Mouse (Mus musculus) intestine, embryonic 14.5 days (tissue): Measurements from ENCODE around the gene Mnt. TPM values are rescaled to one million over a fixed set of nuclear protein-coding genes. Genes with fewer than 3 reads are reported as not detected.
A peak's percentile ranks its signal among the peaks of the same experiment; 100 is the strongest.

Experiments
- ATAC-seq: fragments of 200-750 bp; cut with Nextera tagmentation; replicated peaks from 2 replicates; pipeline ENCODE4 v1.8.0; 2017; ENCODE audit warnings: low read depth, moderate number of reproducible peaks, moderate TSS enrichment, moderate library complexity; ENCODE audit not compliant: low FRiP score, low TSS enrichment
- DNase-seq: peaks from one replicate; pipeline ENCODE4 v3.0.0-alpha.2; 2018; ENCODE audit warnings: low spot score
- H3K27ac ChIP-seq: fragments of 300-500 bp; sonication (generic); 2 replicates; pipeline ENCODE4 v1.5.1; 2014; ENCODE audit warnings: low read depth, mild to moderate bottlenecking, control low read depth
- H3K27me3 ChIP-seq: fragments of 300-500 bp; sonication (generic); replicated peaks from 2 replicates; pipeline ENCODE4 v1.6.1; 2014; ENCODE audit warnings: low read length, control low read depth; ENCODE audit not compliant: control insufficient read depth, insufficient read depth
- H3K36me3 ChIP-seq: fragments of 300-500 bp; sonication (generic); 2 replicates; pipeline ENCODE4 v1.6.1; 2014; ENCODE audit warnings: low read length, control low read depth; ENCODE audit not compliant: control insufficient read depth, insufficient read depth
- H3K4me1 ChIP-seq: fragments of 300-500 bp; sonication (generic); replicated peaks from 2 replicates; pipeline ENCODE4 v1.6.1; 2014; ENCODE audit warnings: low read length, control low read depth, mixed read lengths; ENCODE audit not compliant: control insufficient read depth, insufficient read depth
- H3K4me2 ChIP-seq: fragments of 300-500 bp; sonication (generic); 2 replicates; pipeline ENCODE4 v1.6.1; 2014; ENCODE audit warnings: low read length
- H3K4me3 ChIP-seq: fragments of 300-500 bp; sonication (generic); 2 replicates; pipeline ENCODE4 v1.5.1; 2014; ENCODE audit warnings: low read depth, low read length, control low read depth, mixed read lengths
- H3K9ac ChIP-seq: fragments of 300-500 bp; sonication (generic); 2 replicates; pipeline ENCODE4 v1.6.1; 2014; ENCODE audit warnings: mild to moderate bottlenecking, low read length
- H3K9me3 ChIP-seq: fragments of 300-500 bp; sonication (generic); 2 replicates; pipeline ENCODE4 v1.6.1; 2016; ENCODE audit warnings: low read length, control low read depth; ENCODE audit not compliant: control insufficient read depth
- WGBS: fragments of 180-500 bp; shearing (Covaris S2); extraction: QIAGEN DNeasy Blood & Tissue Kit; methylation state at CpG from one replicate; pipeline ENCODE4 v1.1.7; 2014; 5-methylcytosine and 5-hydroxymethylcytosine counted together
- polyA plus RNA-seq: library from polyadenylated mRNA; unstranded; fragments of >200 nt; fragmentation: Nextera tagmentation; extraction: Ambion mirVana; gene quantifications from 2 replicates; pipeline ENCODE4 v1.2.1, GENCODE M21; 2014

Gene Mnt
- polyA plus RNA-seq, 1 experiment from 2014 or later, result 5.5 TPM

DNA sequence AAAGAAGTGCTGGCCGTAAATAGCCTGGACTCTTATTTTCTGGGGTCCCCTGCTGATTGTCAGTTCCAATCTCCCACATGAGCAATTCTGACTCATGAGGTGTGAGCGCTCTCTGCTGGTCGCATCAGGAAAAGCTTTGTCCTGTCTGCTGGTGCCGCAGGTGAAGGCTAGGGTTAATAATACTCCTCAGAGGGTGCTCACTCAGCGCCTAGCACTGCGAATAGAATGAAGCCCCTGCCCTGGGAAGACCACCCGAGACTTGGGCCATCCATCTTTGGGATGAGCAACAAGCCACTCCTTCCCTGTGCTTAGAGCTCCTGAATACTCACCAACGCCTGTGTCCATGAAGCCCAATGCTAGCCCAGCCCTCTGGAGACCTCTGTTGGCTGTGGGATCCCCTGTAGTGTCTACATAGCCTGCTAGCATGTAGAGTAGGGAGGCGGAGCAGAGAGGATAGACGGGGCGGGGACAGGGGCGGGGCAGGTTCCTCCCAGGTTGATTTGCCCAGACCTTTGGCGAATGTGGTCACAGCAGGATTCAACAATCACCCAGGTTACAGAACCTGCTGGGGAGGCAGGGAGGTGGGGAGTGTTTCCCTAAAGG lies 17.3 kb downstream of the Mnt start:
- H3K9me3 ChIP-seq, result 0 out of 2 replicates have a peak, but pooled peaks cover 4% of the 10 kb centered on the region
- H3K4me1 ChIP-seq, result no peaks in the 10 kb centered on the region; the same call in 1 of the 2 replicates
- no peak overlapping the region for H3K9ac ChIP-seq
- H3K4me2 ChIP-seq, result no peak overlapping the region
- no peak overlapping the region for H3K4me3 ChIP-seq
- WGBS, result 5% methylated on average over 13 of the region's 13 CpGs
- H3K27ac ChIP-seq, result no peak overlapping the region
- DNase-seq (peak; percentile 88), ATAC-seq (peak; percentile 82)
- H3K27me3 ChIP-seq, result no peaks in the 10 kb centered on the region
- H3K36me3 ChIP-seq, result peaks cover 13% of the 10 kb centered on the region

DNA sequence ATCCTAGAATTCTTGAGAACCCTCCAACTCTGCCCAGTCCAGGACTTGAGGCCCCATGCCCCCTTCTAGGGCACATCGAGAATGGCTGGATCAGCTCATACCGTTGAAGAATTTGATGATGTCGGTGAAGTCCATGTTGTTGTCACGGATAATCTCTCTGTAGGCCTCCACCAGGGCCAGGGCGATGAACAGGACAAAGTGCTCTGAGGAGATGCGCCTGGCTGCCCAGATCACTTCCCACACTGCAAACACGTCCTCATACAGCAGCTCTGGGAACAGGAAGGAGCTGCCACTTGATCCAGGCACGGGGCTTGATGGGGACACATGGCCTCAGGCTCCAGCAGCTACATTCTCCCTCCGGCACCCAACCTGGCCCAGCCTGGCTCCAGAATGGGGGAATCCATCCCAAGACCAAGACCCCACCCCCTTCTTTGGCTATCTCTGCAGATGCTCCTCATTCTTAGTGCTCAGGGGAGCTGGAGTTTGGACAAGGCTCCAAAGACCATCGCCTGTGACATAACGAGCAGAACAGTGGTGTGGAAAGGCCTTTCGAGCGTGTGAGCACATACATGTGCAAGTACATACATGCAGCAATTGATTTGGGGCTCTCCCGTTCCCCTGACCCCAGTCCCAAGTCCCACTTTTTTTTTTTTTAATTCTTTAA lies 20.4 kb downstream of the Mnt start:
- no peak for DNase-seq
- ATAC-seq, result no peak
- Histone ChIP-seq H3K36me3 (peaks cover 12% of the 10 kb centered on the region), H3K9ac (no peak overlapping the region), H3K4me3 (no peak overlapping the region), H3K4me1 (no peaks in the 10 kb centered on the region), H3K27ac (no peak overlapping the region), H3K4me2 (no peak overlapping the region), H3K27me3 (no peaks in the 10 kb centered on the region), H3K9me3 (no peaks in the 10 kb centered on the region)
- 81% methylated on average over 14 of the region's 14 CpGs for WGBS

DNA sequence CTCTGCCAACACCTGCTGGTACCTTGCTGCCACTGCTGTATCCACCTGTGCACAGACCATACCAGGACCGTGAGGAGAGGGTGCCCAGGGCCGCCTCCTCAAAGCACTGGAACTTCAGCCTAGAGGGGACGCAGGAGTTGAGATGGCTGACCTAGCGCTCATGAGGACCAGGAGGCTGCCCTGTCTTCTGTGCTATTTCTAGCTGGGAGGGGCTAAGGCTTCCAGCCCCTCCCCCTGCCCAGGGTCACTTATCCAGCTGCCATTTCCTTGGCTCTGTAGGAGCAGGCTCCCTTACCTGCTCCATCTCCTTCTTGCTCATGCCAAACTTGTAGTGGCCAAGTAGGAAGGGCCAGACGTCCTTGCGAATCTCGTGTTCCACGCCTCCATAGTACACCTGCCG lies 27.0 kb downstream of the Mnt start:
- no peak overlapping the region for H3K27ac ChIP-seq

DNA sequence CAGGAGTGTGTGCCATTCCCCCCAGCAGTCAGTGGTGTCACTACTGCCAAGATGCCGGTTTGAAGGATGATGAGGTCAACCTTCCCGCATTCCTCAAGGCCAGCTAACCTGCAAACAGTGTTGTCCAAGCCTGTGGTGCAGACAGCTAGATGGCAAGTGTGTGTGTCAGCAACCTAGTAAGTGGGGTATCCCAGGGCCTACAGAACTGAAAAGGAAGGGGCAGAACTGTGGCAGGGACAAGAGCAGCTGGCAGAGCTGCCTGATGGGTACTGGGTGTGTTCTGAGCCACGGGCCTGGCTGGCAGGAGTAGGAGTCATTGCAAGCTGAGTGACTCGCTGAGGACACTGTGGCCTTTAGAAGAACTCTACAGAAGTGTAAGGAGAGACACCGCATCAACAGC lies 31.4 kb downstream of the Mnt start:
- no peak overlapping the region for H3K27ac ChIP-seq
- no peak for DNase-seq
- H3K9ac ChIP-seq, result no peak overlapping the region
- no peak for ATAC-seq
- no peaks in the 10 kb centered on the region for H3K4me1 ChIP-seq
- 77% methylated on average over 5 of the region's 5 CpGs for WGBS
- peaks cover 8% of the 10 kb centered on the region for H3K36me3 ChIP-seq
- no peak overlapping the region for H3K4me2 ChIP-seq
- H3K27me3 ChIP-seq, result no peaks in the 10 kb centered on the region
- no peaks in the 10 kb centered on the region for H3K9me3 ChIP-seq
- H3K4me3 ChIP-seq, result no peak overlapping the region

More for the DNA sequence above, 27.0 kb downstream of the Mnt start:
- H3K9ac ChIP-seq, result no peak overlapping the region
- H3K4me3 ChIP-seq, result no peak overlapping the region
- H3K4me1 ChIP-seq, result no peaks in the 10 kb centered on the region
- H3K4me2 ChIP-seq, result no peak overlapping the region
- DNase-seq, result no peak
- H3K36me3 ChIP-seq, result peaks cover 5% of the 10 kb centered on the region
- H3K27me3 ChIP-seq, result no peaks in the 10 kb centered on the region
- H3K9me3 ChIP-seq, result no peaks in the 10 kb centered on the region
- WGBS, result 82% methylated on average over 9 of the region's 9 CpGs
- ATAC-seq, result no peak

DNA sequence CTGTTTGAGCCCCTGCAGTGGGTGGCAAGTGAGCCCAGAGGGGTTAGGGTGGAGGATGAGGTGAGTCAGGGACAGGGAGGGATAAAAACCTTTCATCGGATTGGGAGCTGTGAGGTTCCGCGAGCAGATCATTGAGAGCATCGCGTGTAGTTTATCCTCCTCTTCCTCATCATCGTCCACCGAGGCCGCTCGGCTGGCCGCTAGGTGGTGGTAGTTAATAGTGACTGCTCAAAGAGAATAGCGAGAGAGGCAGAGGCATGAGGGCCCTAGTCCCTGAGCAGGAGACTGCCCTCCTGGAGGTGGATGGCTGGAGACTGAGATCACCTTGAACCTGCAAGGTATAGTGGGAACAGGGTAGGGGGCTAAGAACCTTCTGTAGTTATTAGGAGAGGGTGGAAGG lies 32.8 kb downstream of the Mnt start:
- peaks cover 8% of the 10 kb centered on the region for H3K36me3 ChIP-seq
- H3K4me3 ChIP-seq, result no peak overlapping the region
- H3K4me1 ChIP-seq, result no peaks in the 10 kb centered on the region
- no peak overlapping the region for H3K27ac ChIP-seq
- no peaks in the 10 kb centered on the region for H3K9me3 ChIP-seq
- DNase-seq, result peak; percentile 61
- 27% methylated on average over 11 of the region's 11 CpGs for WGBS
- H3K9ac ChIP-seq, result no peak overlapping the region
- no peak overlapping the region for H3K4me2 ChIP-seq
- H3K27me3 ChIP-seq, result no peaks in the 10 kb centered on the region
- ATAC-seq, result no peak

DNA sequence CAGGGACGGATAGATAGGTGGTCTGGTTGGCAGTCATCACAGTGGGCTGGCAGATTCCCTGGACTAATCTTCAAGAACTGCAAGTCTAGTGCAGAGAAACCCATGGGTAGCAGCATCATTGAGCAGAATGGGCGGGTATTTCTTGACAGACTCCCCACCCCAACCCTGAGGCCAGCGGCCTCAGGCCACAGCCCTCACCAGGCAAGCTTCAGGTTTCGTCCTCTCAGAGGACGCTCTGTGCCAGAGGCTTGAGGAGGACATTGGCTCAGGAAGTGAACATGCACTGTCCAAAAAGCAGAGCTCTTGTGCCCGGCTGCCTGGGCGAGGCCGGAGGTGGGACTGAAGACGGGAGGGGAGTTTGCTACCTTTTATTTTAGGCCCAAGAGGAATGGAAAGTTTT lies 33.7 kb downstream of the Mnt start:
- Histone ChIP-seq H3K4me2 (no peak overlapping the region), H3K9ac (no peak overlapping the region), H3K4me3 (no peak overlapping the region), H3K9me3 (no peaks in the 10 kb centered on the region), H3K27me3 (no peaks in the 10 kb centered on the region), H3K4me1 (no peaks in the 10 kb centered on the region), H3K36me3 (peaks cover 8% of the 10 kb centered on the region), H3K27ac (no peak overlapping the region)
- DNase-seq (no peak), ATAC-seq (no peak)
- WGBS, result 87% methylated on average over 9 of the region's 9 CpGs

DNA sequence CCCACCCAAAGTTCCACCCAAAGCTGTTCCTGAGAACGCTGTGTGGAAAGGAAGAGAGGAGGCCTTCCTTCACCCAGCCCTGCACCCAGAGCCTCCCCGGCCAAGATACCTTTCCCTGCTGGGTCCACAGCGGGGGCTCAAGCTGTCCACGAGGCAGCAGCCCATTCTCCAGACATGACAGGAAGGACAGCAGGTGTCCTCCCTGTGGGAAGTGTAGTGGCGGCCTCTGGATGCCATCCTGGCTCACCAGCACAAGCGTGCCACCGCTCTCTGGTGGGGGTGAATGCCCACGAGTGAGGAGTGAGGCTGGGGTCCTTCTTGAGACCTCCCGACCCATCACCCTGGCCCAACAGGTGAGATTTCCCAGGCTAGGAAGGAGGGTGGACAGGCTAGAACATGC lies 34.5 kb downstream of the Mnt start:
- Histone ChIP-seq H3K27me3 (no peaks in the 10 kb centered on the region), H3K4me3 (no peak overlapping the region), H3K9ac (no peak overlapping the region), H3K9me3 (no peaks in the 10 kb centered on the region), H3K4me1 (no peaks in the 10 kb centered on the region), H3K27ac (no peak overlapping the region), H3K36me3 (peaks cover 8% of the 10 kb centered on the region), H3K4me2 (no peak overlapping the region)
- no peak for DNase-seq
- no peak for ATAC-seq
- 84% methylated on average over 9 of the region's 9 CpGs for WGBS

DNA sequence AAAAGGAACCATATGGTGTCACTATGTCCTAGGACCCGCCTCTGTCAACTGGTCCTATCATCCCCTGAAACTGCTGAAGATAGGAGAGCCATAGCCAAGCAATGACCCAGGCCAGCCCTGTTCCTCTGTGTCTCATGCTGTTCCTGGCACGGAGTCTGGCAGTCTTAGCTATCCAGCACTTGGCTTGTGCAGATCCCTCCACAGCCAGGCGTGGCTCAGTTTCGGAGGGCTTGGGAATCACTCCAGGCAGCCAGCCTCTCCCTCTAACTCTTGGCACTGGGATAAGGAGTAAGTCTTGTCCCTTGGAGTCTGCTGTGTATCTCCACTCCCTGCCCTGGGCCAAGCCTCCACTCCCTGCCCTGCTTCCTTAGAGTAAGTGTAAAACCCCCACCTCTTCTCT lies 35.9 kb downstream of the Mnt start:
- H3K27me3 ChIP-seq, result no peaks in the 10 kb centered on the region
- WGBS, result 85% methylated on average over 4 of the region's 4 CpGs
- no peaks in the 10 kb centered on the region for H3K9me3 ChIP-seq
- no peak overlapping the region for H3K4me3 ChIP-seq
- H3K9ac ChIP-seq, result no peak overlapping the region
- no peak overlapping the region for H3K4me2 ChIP-seq
- no peaks in the 10 kb centered on the region for H3K4me1 ChIP-seq
- peaks cover 8% of the 10 kb centered on the region for H3K36me3 ChIP-seq
- no peak overlapping the region for H3K27ac ChIP-seq
- DNase-seq (no peak), ATAC-seq (no peak)

DNA sequence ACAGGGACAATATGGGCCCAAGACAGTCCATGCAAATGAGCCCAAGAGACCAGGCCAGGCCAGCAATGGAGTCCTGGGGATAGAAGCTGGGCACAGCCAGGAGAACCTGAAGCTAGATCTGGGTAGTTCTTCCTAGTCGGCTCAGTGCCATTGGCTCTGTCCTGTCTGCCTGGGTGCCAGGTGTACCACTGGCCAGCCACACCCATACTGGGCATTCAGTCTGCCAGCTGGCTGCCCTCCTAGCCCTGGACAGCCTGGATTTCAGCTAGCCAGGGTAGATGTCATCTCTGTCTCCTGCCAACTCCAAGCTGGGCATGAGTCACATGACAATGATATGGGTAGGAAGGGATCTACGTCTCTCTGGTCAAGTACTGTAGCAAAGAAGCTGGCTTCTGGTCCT lies 36.5 kb downstream of the Mnt start:
- no peaks in the 10 kb centered on the region for H3K9me3 ChIP-seq
- no peak overlapping the region for H3K4me3 ChIP-seq
- ATAC-seq (no peak), DNase-seq (no peak)
- no peaks in the 10 kb centered on the region for H3K4me1 ChIP-seq
- H3K36me3 ChIP-seq, result peaks cover 8% of the 10 kb centered on the region
- H3K4me2 ChIP-seq, result no peak overlapping the region
- H3K27ac ChIP-seq, result no peak overlapping the region
- H3K9ac ChIP-seq, result no peak overlapping the region
- 96% methylated on average over 2 of the region's 2 CpGs for WGBS
- H3K27me3 ChIP-seq, result no peaks in the 10 kb centered on the region
